7 mouse cellular contexts compared by ENCODE assay signal in genomic region chr10:92721771-92722619, GRCm38 (mm10). TPM values are rescaled to one million over a fixed set of nuclear protein-coding genes. Genes with fewer than 3 reads are reported as not detected.
DNase-seq lines count a peak whose midpoint lies in the region; ATAC-seq lines count a peak whose summit lies in the region.

Gene Nedd1, minus strand, starts transcription at chr10:92722420.

- WGBS in intestine, embryonic 15.5 days, result under 1% methylated on average over 57 of the region's 57 CpGs
- under 1% methylated on average over 57 of the region's 57 CpGs for WGBS in midbrain, embryonic 10.5 days

- H3K4me1 ChIP-seq in intestine, embryonic 15.5 days (replicated peaks), result no peaks in the 10 kb centered on the region; the same call in 1 of the 2 replicates
- peaks cover 24% of the 10 kb centered on the region for H3K4me1 ChIP-seq in midbrain, embryonic 10.5 days

- no peaks in the 10 kb centered on the region for H3K36me3 ChIP-seq in intestine, embryonic 15.5 days
- H3K36me3 ChIP-seq in midbrain, embryonic 10.5 days, result peaks cover 21% of the 10 kb centered on the region

- peak; percentile 100 for ATAC-seq in intestine, embryonic 15.5 days

- H3K27ac ChIP-seq in intestine, embryonic 15.5 days, result peak within 1 kb of the TSS; percentile 96
- H3K27ac ChIP-seq in midbrain, embryonic 10.5 days (replicated peaks), result peak within 1 kb of the TSS; percentile 98

- peak within 1 kb of the TSS; percentile 73 for H3K4me2 ChIP-seq in intestine, embryonic 15.5 days (replicated peaks)

- H3K9ac ChIP-seq in intestine, embryonic 15.5 days, result peak within 1 kb of the TSS; percentile 94

- H3K27me3 ChIP-seq in intestine, embryonic 15.5 days (replicated peaks), result no peaks in the 10 kb centered on the region
- H3K27me3 ChIP-seq in midbrain, embryonic 10.5 days (ENCODE audit: low read depth, poor library complexity, severe bottlenecking), result no peaks in the 10 kb centered on the region

- intact Hi-C loops in gastrocnemius, postnatal 36 days (cut with DNase I), result no loop called here
- intact Hi-C loops in left cerebral cortex, postnatal 25 days (cut with DNase I), result no loop called here

- H3K9me3 ChIP-seq in intestine, embryonic 15.5 days, result peaks cover 2% of the 10 kb centered on the region; the same call in 1 of the 2 replicates
- H3K9me3 ChIP-seq in midbrain, embryonic 10.5 days (replicated peaks), result peaks cover 5% of the 10 kb centered on the region; the same call in 1 of the 2 replicates

- peak within 1 kb of the TSS; percentile 92 for H3K4me3 ChIP-seq in intestine, embryonic 15.5 days (replicated peaks)
- H3K4me3 ChIP-seq in midbrain, embryonic 10.5 days, result peak within 1 kb of the TSS; percentile 91

- peak; percentile 96 to 97 for DNase-seq in adrenal gland, adult 18-20 months (ENCODE audit: low spot score in 2 of 2)
- peak; percentile 95 for DNase-seq in embryo, embryonic 11 days
- DNase-seq in gastrocnemius, postnatal 36 days, result peak; percentile 92 to 95
- DNase-seq in left cerebral cortex, postnatal 25 days (ENCODE audit: low spot score in 2 of 2), result peak; percentile 88 to 89
- peak; percentile 94 for DNase-seq in midbrain, embryonic 10.5 days (ENCODE audit: low spot score)
- DNase-seq in right cerebral cortex, postnatal 4 days, result peak; percentile 87

RNA-seq across cellular contexts. Expression of gene Nedd1, which starts in this region (rescaled TPM):
- 10 to 100 TPM in 1 of 2 experiments, 1 to 10 TPM in 1; 9.1 to 11.7 TPM for total RNA-seq in adrenal gland, adult 18-20 months (2021)
- 10 to 100 TPM; 10.7 to 11.8 TPM for total RNA-seq in gastrocnemius, postnatal 36 days (2021)
- polyA plus RNA-seq in intestine, embryonic 15.5 days (2015; fragmentation: Nextera tagmentation; extraction: Ambion mirVana), result 33.7 and 36.9 TPM in 2 replicates
- total RNA-seq in left cerebral cortex, postnatal 25 days (2021), result 1 to 10 TPM; 3.4 to 3.7 TPM
- polyA plus RNA-seq in midbrain, embryonic 10.5 days (2016; fragmentation: Nextera tagmentation; extraction: Ambion mirVana), result 57.8 and 62.7 TPM in 2 replicates

Comparison
In these comparisons a context has a peak if more than half of its experiments do, and no peak if none do; other contexts are left out.
1. Peak in every context shown above with its lines: DNase-seq, ATAC-seq, H3K4me3 ChIP-seq and H3K27ac ChIP-seq.